9 mouse cellular contexts compared by ENCODE assay signal in the genomic region with DNA sequence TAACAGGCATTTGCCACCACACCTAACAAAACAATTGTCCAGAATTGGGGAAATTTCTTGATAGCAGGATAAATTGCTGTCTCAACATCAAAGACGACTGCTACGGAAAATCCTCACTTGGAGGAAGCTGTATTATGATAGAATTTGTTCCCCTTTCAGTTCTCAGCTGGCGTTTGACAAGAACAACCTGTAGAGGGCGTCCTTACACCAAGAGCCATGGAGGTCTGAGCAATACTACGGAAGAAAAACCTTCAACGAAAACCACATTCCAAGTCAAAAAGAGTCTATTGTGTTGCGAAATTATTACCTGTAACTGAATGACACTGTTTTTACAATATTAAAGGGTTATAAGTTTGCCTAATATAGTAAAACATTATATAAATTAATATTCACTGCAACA. TPM values are rescaled to one million over a fixed set of nuclear protein-coding genes. Genes with fewer than 3 reads are reported as not detected.
A peak's percentile ranks its signal among the peaks of the same experiment; 100 is the strongest.
DNase-seq lines count a peak whose midpoint lies in the region; ATAC-seq and TF ChIP-seq lines count a peak whose summit lies in the region.
"Had no signal": no experiment of that assay in that cellular context is flagged by ENCODE, and none has a peak within 500 bp of the region (broad histone marks: within the 10 kb centered on the region; RNA-seq: fewer than 3 reads in every experiment).

No protein-coding gene starts in this region.

- no peak for ATAC-seq in hindbrain, embryonic 11.5 days (ENCODE audit: low FRiP score)
- ATAC-seq in hindbrain, embryonic 12.5 days (ENCODE audit: low FRiP score), result no peak
- ATAC-seq in limb, embryonic 14.5 days (ENCODE audit: low FRiP score, low read depth), result no peak
- ATAC-seq in forebrain, embryonic 11.5 days (replicated peaks; ENCODE audit: low FRiP score), result no peak

- no peak overlapping the region for H3K27ac ChIP-seq in hindbrain, embryonic 11.5 days (ENCODE audit: low read depth, low read length)
- H3K27ac ChIP-seq in hindbrain, embryonic 12.5 days, result no peak overlapping the region
- H3K27ac ChIP-seq in limb, embryonic 14.5 days (replicated peaks; ENCODE audit: low read depth, low read length), result no peak overlapping the region
- H3K27ac ChIP-seq in forebrain, embryonic 11.5 days (ENCODE audit: low read depth, low read length), result no peak overlapping the region
- H3K27ac ChIP-seq: liver, embryonic 13.5 days had no signal

- H3K9me3 ChIP-seq in hindbrain, embryonic 11.5 days (ENCODE audit: control insufficient read depth, low read length), result no peaks in the 10 kb centered on the region
- H3K9me3 ChIP-seq in hindbrain, embryonic 12.5 days (replicated peaks), result no peaks in the 10 kb centered on the region
- H3K9me3 ChIP-seq in limb, embryonic 14.5 days (ENCODE audit: control insufficient read depth, low read length), result no peaks in the 10 kb centered on the region
- no peaks in the 10 kb centered on the region for H3K9me3 ChIP-seq in forebrain, embryonic 11.5 days (ENCODE audit: control insufficient read depth, low read length)
- H3K9me3 ChIP-seq: liver, embryonic 13.5 days had no signal

- no peak overlapping the region for H3K4me2 ChIP-seq in hindbrain, embryonic 11.5 days (replicated peaks; ENCODE audit: low read depth, low read length)
- no peak overlapping the region for H3K4me2 ChIP-seq in hindbrain, embryonic 12.5 days (replicated peaks)
- H3K4me2 ChIP-seq in limb, embryonic 14.5 days (replicated peaks; ENCODE audit: low read depth, low read length, severe bottlenecking), result no peak overlapping the region
- H3K4me2 ChIP-seq in forebrain, embryonic 11.5 days (ENCODE audit: low read depth, low read length, severe bottlenecking), result no peak overlapping the region
- H3K4me2 ChIP-seq: liver, embryonic 13.5 days had no signal

- WGBS in hindbrain, embryonic 11.5 days, result 17% methylated on average over 7 of the region's 7 CpGs
- 18% methylated on average over 7 of the region's 7 CpGs for WGBS in hindbrain, embryonic 12.5 days
- WGBS in limb, embryonic 14.5 days, result 10% methylated on average over 7 of the region's 7 CpGs
- 19% methylated on average over 7 of the region's 7 CpGs for WGBS in forebrain, embryonic 11.5 days

- no peak overlapping the region for H3K4me3 ChIP-seq in hindbrain, embryonic 11.5 days (ENCODE audit: low read depth, low read length)
- no peak overlapping the region for H3K4me3 ChIP-seq in hindbrain, embryonic 12.5 days
- H3K4me3 ChIP-seq in limb, embryonic 14.5 days (replicated peaks; ENCODE audit: low read length), result no peak overlapping the region
- no peak overlapping the region for H3K4me3 ChIP-seq in forebrain, embryonic 11.5 days (ENCODE audit: low read depth, low read length)
- H3K4me3 ChIP-seq: liver, embryonic 13.5 days had no signal

- peaks cover 18% of the 10 kb centered on the region for H3K27me3 ChIP-seq in hindbrain, embryonic 11.5 days (ENCODE audit: control insufficient read depth, insufficient read depth, low read length)
- H3K27me3 ChIP-seq in hindbrain, embryonic 12.5 days, result peaks cover 17% of the 10 kb centered on the region
- H3K27me3 ChIP-seq in limb, embryonic 14.5 days (ENCODE audit: control insufficient read depth, insufficient read depth, low read length), result no peaks in the 10 kb centered on the region
- H3K27me3 ChIP-seq in forebrain, embryonic 11.5 days (ENCODE audit: control insufficient read depth, insufficient read depth, low read length), result peaks cover 7% of the 10 kb centered on the region; the same call in 1 of the 2 replicates

- H3K36me3 ChIP-seq in hindbrain, embryonic 11.5 days (ENCODE audit: control insufficient read depth, insufficient read depth, low read length), result no peaks in the 10 kb centered on the region
- no peaks in the 10 kb centered on the region for H3K36me3 ChIP-seq in hindbrain, embryonic 12.5 days
- no peaks in the 10 kb centered on the region for H3K36me3 ChIP-seq in limb, embryonic 14.5 days (ENCODE audit: control insufficient read depth, insufficient read depth, low read length)
- no peaks in the 10 kb centered on the region for H3K36me3 ChIP-seq in forebrain, embryonic 11.5 days (ENCODE audit: control insufficient read depth, insufficient read depth, low read length)
- H3K36me3 ChIP-seq: liver, embryonic 13.5 days had no signal

- 0 out of 2 replicates have a peak, but pooled peaks cover 2% of the 10 kb centered on the region for H3K4me1 ChIP-seq in hindbrain, embryonic 11.5 days (replicated peaks; ENCODE audit: control insufficient read depth, insufficient read depth, low read length)
- peaks cover 8% of the 10 kb centered on the region for H3K4me1 ChIP-seq in hindbrain, embryonic 12.5 days
- H3K4me1 ChIP-seq in limb, embryonic 14.5 days (ENCODE audit: control insufficient read depth, insufficient read depth, low read length), result peaks cover 12% of the 10 kb centered on the region; the same call in 1 of the 2 replicates
- no peaks in the 10 kb centered on the region; the same call in 1 of the 2 replicates for H3K4me1 ChIP-seq in forebrain, embryonic 11.5 days (replicated peaks; ENCODE audit: control insufficient read depth, insufficient read depth, low read length)

- no peak overlapping the region for H3K9ac ChIP-seq in hindbrain, embryonic 11.5 days (ENCODE audit: low read depth, low read length)
- H3K9ac ChIP-seq in hindbrain, embryonic 12.5 days, result no peak overlapping the region
- no peak overlapping the region for H3K9ac ChIP-seq in limb, embryonic 14.5 days (ENCODE audit: low read depth, low read length, severe bottlenecking)
- no peak overlapping the region for H3K9ac ChIP-seq in forebrain, embryonic 11.5 days (ENCODE audit: low read length)
- H3K9ac ChIP-seq: liver, embryonic 13.5 days had no signal

- peak; percentile 67 for DNase-seq in hindbrain, embryonic 11.5 days (ENCODE audit: low spot score)
- peak; percentile 12 for DNase-seq in urinary bladder, postnatal 14 days (ENCODE audit: low spot score)
- DNase-seq in urinary bladder, adult 2 months (ENCODE audit: low spot score), result no peak
- DNase-seq in embryo, embryonic 10.5 days (ENCODE audit: low spot score), result peak; percentile 86
- DNase-seq in limb, embryonic 14.5 days (ENCODE audit: low spot score), result peak; percentile 78
- peak; percentile 5 for DNase-seq in thymus, postnatal 25 days
- no peak for DNase-seq in forebrain, embryonic 11.5 days (ENCODE audit: low spot score)
- DNase-seq: liver, embryonic 13.5 days had no signal

- no peak for TF ChIP-seq POLR2A in limb, embryonic 14.5 days (IDR thresholded peaks at IDR 0.05; ENCODE audit: borderline replicate concordance, extremely low read depth, insufficient read depth, insufficient read length)

RNA-seq across cellular contexts. Expression of a gene that starts 2.0 kb away (rescaled TPM):
- polyA plus RNA-seq in hindbrain, embryonic 11.5 days (2014; fragmentation: Nextera tagmentation; extraction: Ambion mirVana), result 4.9 and 6.1 TPM in 2 replicates
- polyA plus RNA-seq in hindbrain, embryonic 12.5 days (2016; fragmentation: Nextera tagmentation; extraction: Ambion mirVana), result 8.4 and 9.2 TPM in 2 replicates
- 5.3 and 6.0 TPM in 2 replicates for polyA plus RNA-seq in urinary bladder, adult 2 months (2012; rRNA removed)
- polyA plus RNA-seq in limb, embryonic 14.5 days (2012; rRNA removed), result 54.3 and 63.7 TPM in 2 replicates
- 75.1 and 81.1 TPM in 2 replicates for polyA plus RNA-seq in limb, embryonic 14.5 days (2014; fragmentation: Nextera tagmentation; extraction: Ambion mirVana)
- 8.0 and 11.2 TPM in 2 replicates for polyA plus RNA-seq in forebrain, embryonic 11.5 days (2014; fragmentation: Nextera tagmentation; extraction: Ambion mirVana)

RNA-seq across cellular contexts. Expression of a gene that starts 52.7 kb away (rescaled TPM):
- 4.8 and 6.2 TPM in 2 replicates for polyA plus RNA-seq in hindbrain, embryonic 11.5 days (2014; fragmentation: Nextera tagmentation; extraction: Ambion mirVana)
- 5.6 and 5.7 TPM in 2 replicates for polyA plus RNA-seq in hindbrain, embryonic 12.5 days (2016; fragmentation: Nextera tagmentation; extraction: Ambion mirVana)
- polyA plus RNA-seq in urinary bladder, adult 2 months (2012; rRNA removed), result 7.9 and 8.2 TPM in 2 replicates
- 13.6 and 14.5 TPM in 2 replicates for polyA plus RNA-seq in limb, embryonic 14.5 days (2012; rRNA removed)
- polyA plus RNA-seq in limb, embryonic 14.5 days (2014; fragmentation: Nextera tagmentation; extraction: Ambion mirVana), result 6.3 and 7.6 TPM in 2 replicates
- 4.6 and 4.8 TPM in 2 replicates for polyA plus RNA-seq in forebrain, embryonic 11.5 days (2014; fragmentation: Nextera tagmentation; extraction: Ambion mirVana)

Comparison
In these comparisons a context has a peak if more than half of its experiments do, and no peak if none do; other contexts are left out.
1. DNase-seq: peak in hindbrain, embryonic 11.5 days (single experiment), urinary bladder, postnatal 14 days (single experiment), embryo, embryonic 10.5 days (single experiment), limb, embryonic 14.5 days (single experiment) and thymus, postnatal 25 days (single experiment); none in urinary bladder, adult 2 months (single experiment) and forebrain, embryonic 11.5 days (single experiment).